Mouse (Mus musculus) thymus, adult 2 months (tissue): ENCODE data around the gene Snrnp70. TPM values are rescaled to one million over a fixed set of nuclear protein-coding genes. Genes with fewer than 3 reads are reported as not detected.

Experiments used
- DNase-seq: peaks from one replicate; pipeline ENCODE4 v3.0.0; 2021
- H3K27ac ChIP-seq: fragments of 200-500 bp; 2 replicates; pipeline ENCODE4 v1.5.1; 2012; ENCODE audit warnings: low read length, control low read depth; ENCODE audit not compliant: control insufficient read depth, insufficient read depth
- H3K27me3 ChIP-seq: fragments of 200-500 bp; 2 replicates; pipeline ENCODE4 v1.6.1; 2012; ENCODE audit warnings: mild to moderate bottlenecking, low read length, moderate library complexity, mixed read lengths; ENCODE audit not compliant: control insufficient read depth, insufficient read depth
- H3K36me3 ChIP-seq: fragments of 200-500 bp; 2 replicates; pipeline ENCODE4 v1.6.1; 2012; ENCODE audit warnings: mild to moderate bottlenecking, low read length, moderate library complexity; ENCODE audit not compliant: control insufficient read depth, insufficient read depth
- H3K4me1 ChIP-seq: fragments of 200-500 bp; replicated peaks from 2 replicates; pipeline ENCODE4 v1.6.1; 2012; ENCODE audit warnings: low read length; ENCODE audit not compliant: control insufficient read depth, insufficient read depth
- H3K4me3 ChIP-seq: fragments of 200-500 bp; 2 replicates; pipeline ENCODE4 v1.5.1; 2012; ENCODE audit warnings: mild to moderate bottlenecking, low read length, control low read depth, moderate library complexity; ENCODE audit not compliant: control insufficient read depth, insufficient read depth
- CTCF ChIP-seq: fragments of 200-500 bp; IDR thresholded peaks from 2 replicates; pipeline ENCODE4 v1.5.1; 2012; ENCODE audit warnings: mild to moderate bottlenecking, control low read depth, low read length, moderate library complexity, borderline replicate concordance; ENCODE audit not compliant: control insufficient read depth, poor library complexity, insufficient read depth; ENCODE audit errors: extremely low read depth
- POLR2A ChIP-seq: fragments of 200-500 bp; IDR thresholded peaks from 2 replicates; pipeline ENCODE4 v1.6.1; 2012; ENCODE audit warnings: mild to moderate bottlenecking, low read length, control low read depth, moderate library complexity; ENCODE audit not compliant: control insufficient read depth, poor library complexity, insufficient read depth; ENCODE audit errors: extremely low read depth
- WGBS: fragments of 180-500 bp; shearing (Covaris S2); methylation state at CpG from one replicate; pipeline ENCODE4 v1.1.7; 2018; 5-methylcytosine and 5-hydroxymethylcytosine counted together
- polyA plus RNA-seq: library from polyadenylated mRNA; depleted of rRNA; stranded (reverse); fragments of >200 nt; gene quantifications from 2 replicates; pipeline ENCODE4 v1.2.3, GENCODE M21; 2012

Snrnp70 gene
- polyA plus RNA-seq, 1 experiment: 725 TPM

- DNase-seq: no peak
- 66% methylated on average over 8 of the region's 8 CpGs for WGBS
- Histone ChIP-seq H3K4me1 (peaks cover 11% of the 10 kb centered on the region), H3K4me3 (no peak overlapping the region), H3K27me3 (no peaks in the 10 kb centered on the region), H3K36me3 (peaks cover 45% of the 10 kb centered on the region), H3K27ac (no peak overlapping the region)
- no peak for TF ChIP-seq POLR2A
- TF ChIP-seq CTCF: no peak
These were observed 20.9 kb downstream of the Snrnp70 start for GRCm38 (mm10) chr7:45374620-45375019.

- WGBS: 91% methylated on average over 5 of the region's 5 CpGs
- Histone ChIP-seq H3K4me3 (no peak overlapping the region), H3K27ac (no peak overlapping the region), H3K27me3 (peaks cover 5% of the 10 kb centered on the region; the same call in 1 of the 2 replicates), H3K4me1 (peaks cover 22% of the 10 kb centered on the region), H3K36me3 (peaks cover 23% of the 10 kb centered on the region)
- DNase-seq: no peak
- no peak for TF ChIP-seq POLR2A
- TF ChIP-seq CTCF: no peak
These were observed 23.2 kb downstream of the Snrnp70 start for GRCm38 (mm10) chr7:45372371-45372770.

- no peak within 1 kb of the TSS for H3K27ac ChIP-seq
- 14% methylated on average over 28 of the region's 28 CpGs for WGBS
- peaks cover 6% of the 10 kb centered on the region for H3K36me3 ChIP-seq
- H3K4me1 ChIP-seq: peaks cover 28% of the 10 kb centered on the region
- H3K27me3 ChIP-seq: peaks cover 13% of the 10 kb centered on the region; the same call in 1 of the 2 replicates
- DNase-seq: peak; percentile 88
- peak; percentile 49; the same call in 1 of the 2 replicates for TF ChIP-seq CTCF
- no peak for TF ChIP-seq POLR2A
- peak within 1 kb of the TSS; percentile 49 for H3K4me3 ChIP-seq
These were observed 24.8 kb downstream of the Snrnp70 start, which contains the start of gene Lin7b for GRCm38 (mm10) chr7:45370475-45371311. Gene Lin7b, minus strand, starts transcription at chr7:45370583.

GRCm38 (mm10) chr7:45369836-45370474 lies 25.6 kb downstream of the Snrnp70 start:
- Histone ChIP-seq H3K4me1 (peaks cover 28% of the 10 kb centered on the region), H3K27ac (no peak overlapping the region), H3K27me3 (peaks cover 13% of the 10 kb centered on the region), H3K36me3 (no peaks in the 10 kb centered on the region; the same call in 1 of the 2 replicates), H3K4me3 (peak overlapping the region; percentile 49)
- WGBS: 8% methylated on average over 52 of the region's 52 CpGs
- DNase-seq: no peak
- TF ChIP-seq CTCF (no peak), POLR2A (no peak)

GRCm38 (mm10) chr7:45369022-45369745 lies 26.4 kb downstream of the Snrnp70 start:
- peaks cover 13% of the 10 kb centered on the region for H3K27me3 ChIP-seq
- H3K27ac ChIP-seq: no peak overlapping the region
- WGBS: 79% methylated on average over 16 of the region's 16 CpGs

GRCm38 (mm10) chr7:45368178-45368577 lies 27.4 kb downstream of the Snrnp70 start:
- Histone ChIP-seq H3K4me3 (no peak overlapping the region), H3K36me3 (no peaks in the 10 kb centered on the region; the same call in 1 of the 2 replicates), H3K27ac (no peak overlapping the region), H3K27me3 (peaks cover 16% of the 10 kb centered on the region), H3K4me1 (peaks cover 28% of the 10 kb centered on the region)
- no peak for DNase-seq
- no peak for TF ChIP-seq CTCF
- TF ChIP-seq POLR2A: no peak
- 89% methylated on average over 15 of the region's 15 CpGs for WGBS

More at GRCm38 (mm10) chr7:45369022-45369745, 26.4 kb downstream of the Snrnp70 start:
- no peak for TF ChIP-seq CTCF
- TF ChIP-seq POLR2A: no peak
- Histone ChIP-seq H3K4me3 (no peak overlapping the region), H3K36me3 (no peaks in the 10 kb centered on the region; the same call in 1 of the 2 replicates), H3K4me1 (peaks cover 28% of the 10 kb centered on the region)
- no peak for DNase-seq
